Mouse (Mus musculus) bone marrow, adult 2 months (tissue): ENCODE results near the gene Ccr4. TPM values are rescaled to one million over a fixed set of nuclear protein-coding genes. Genes with fewer than 3 reads are reported as not detected.

Source experiments
- H3K27ac ChIP-seq: fragments of 200-500 bp; 2 replicates; pipeline ENCODE4 v1.5.1; 2012; ENCODE audit warnings: low read depth, mild to moderate bottlenecking, control low read depth, inconsistent platforms, low read length; ENCODE audit not compliant: control insufficient read depth, poor library complexity, insufficient read depth
- H3K4me1 ChIP-seq: fragments of 200-500 bp; 2 replicates; pipeline ENCODE4 v1.6.1; 2011; ENCODE audit warnings: low read length; ENCODE audit not compliant: control insufficient read depth, insufficient read depth
- H3K4me3 ChIP-seq: fragments of 200-500 bp; replicated peaks from 2 replicates; pipeline ENCODE3; 2011; ENCODE audit warnings: mild to moderate bottlenecking, low read depth, low read length, control low read depth; ENCODE audit not compliant: control insufficient read depth
- CTCF ChIP-seq: fragments of 200-500 bp; IDR thresholded peaks from 2 replicates; pipeline ENCODE4 v1.5.1; 2011; ENCODE audit warnings: low read length, control low read depth; ENCODE audit not compliant: control insufficient read depth, insufficient read depth
- POLR2A ChIP-seq: fragments of 200-500 bp; IDR thresholded peaks from 2 replicates; pipeline ENCODE4 v1.6.1; 2011; ENCODE audit warnings: low read depth, mild to moderate bottlenecking, control low read depth, low read length, borderline replicate concordance; ENCODE audit not compliant: control insufficient read depth
- WGBS: fragments of 180-500 bp; shearing (Covaris S2); methylation state at CpG from one replicate; pipeline ENCODE4 v1.1.7; 2018; 5-methylcytosine and 5-hydroxymethylcytosine counted together
- polyA plus RNA-seq: library from polyadenylated mRNA; stranded (reverse); fragments of >200 nt; gene quantifications from 2 replicates; pipeline ENCODE4 v1.2.4, GENCODE M21; 2011; ENCODE audit warnings: low replicate concordance; ENCODE audit not compliant: missing spikeins, insufficient read depth, insufficient read length

Gene Ccr4
- polyA plus RNA-seq, 1 experiment = 1.2 TPM

DNA sequence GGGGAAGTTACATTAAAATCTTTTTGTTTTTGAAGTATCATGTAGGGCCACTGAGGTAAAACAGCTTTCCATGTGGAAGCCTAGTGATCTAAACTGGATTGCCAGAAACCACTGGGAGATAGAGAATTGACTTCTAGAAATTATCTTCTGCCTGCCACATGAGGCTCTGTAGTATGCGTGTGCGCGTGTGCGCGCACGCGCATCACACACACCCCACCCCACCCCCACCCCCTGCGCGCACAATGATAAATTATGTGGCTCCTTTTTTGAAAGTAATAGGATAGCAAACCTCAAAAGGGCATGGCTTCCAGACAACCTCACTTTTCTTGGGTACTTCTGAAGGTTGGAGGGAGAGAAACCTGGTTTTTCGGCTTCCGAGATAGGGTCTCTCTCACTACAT lies 2.8 kb downstream of the Ccr4 start:
- WGBS = 91% methylated on average over 11 of the region's 11 CpGs
- Histone ChIP-seq H3K4me1 (no peaks in the 10 kb centered on the region), H3K4me3 (no peak overlapping the region), H3K27ac (no peak overlapping the region)
- TF ChIP-seq CTCF (no peak), POLR2A (no peak)

DNA sequence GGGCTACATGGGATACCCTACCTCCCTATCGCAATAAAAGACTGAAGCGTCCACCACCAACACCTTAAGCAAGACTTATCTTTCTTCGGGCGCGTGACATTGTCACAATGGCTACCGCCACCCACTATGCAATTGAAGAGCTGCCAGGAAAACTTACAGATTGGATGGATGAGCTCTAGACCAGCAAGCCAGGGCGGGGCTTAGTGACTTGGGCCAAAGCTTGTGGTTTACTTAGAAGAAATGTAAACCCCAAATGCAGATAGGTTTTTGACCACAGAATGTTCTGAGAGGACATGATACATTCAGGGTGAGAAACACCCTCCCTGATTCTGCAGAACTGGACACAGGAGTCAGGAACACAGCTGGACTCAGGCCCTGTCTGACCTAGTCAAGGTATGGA lies 3.6 kb downstream of the Ccr4 start:
- H3K4me1 ChIP-seq = no peaks in the 10 kb centered on the region
- TF ChIP-seq CTCF (no peak), POLR2A (no peak)
- 28% methylated on average over 7 of the region's 7 CpGs for WGBS

DNA sequence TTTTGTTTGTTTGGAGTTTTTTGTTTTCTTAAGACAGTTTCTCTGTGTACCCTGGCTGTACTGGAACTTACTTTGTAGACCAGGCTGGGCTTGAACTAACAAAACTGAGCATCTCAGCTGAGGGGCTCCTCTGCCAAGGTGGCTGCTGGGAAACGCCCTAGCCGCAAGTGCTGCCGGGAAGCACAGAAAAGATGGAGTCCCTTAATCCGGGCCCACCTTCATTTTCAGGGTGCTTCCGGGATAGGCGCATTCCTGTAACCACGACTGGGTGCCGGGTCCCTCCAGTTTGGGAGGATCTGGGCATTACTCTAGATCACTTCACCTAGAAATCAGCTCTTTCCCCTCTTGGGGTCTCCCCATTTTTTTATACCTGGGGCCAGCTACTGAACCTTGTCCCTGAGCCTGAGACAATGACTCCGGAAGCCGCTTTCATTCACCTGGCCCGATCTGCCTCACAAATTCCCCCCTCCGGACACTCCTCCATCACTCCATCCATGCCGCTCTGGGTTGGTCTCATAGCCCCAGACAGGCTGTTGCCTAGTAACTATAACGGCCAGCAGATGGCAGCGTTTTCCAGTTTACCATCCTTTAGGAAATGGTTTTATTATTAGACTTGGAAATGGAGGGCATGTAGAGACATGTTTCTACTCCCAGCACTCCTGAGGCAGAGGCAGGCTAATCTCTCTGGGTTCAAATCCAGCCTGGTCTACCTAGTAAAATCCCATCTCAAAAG lies 4.8 kb downstream of the Ccr4 start:
- Histone ChIP-seq H3K27ac (no peak overlapping the region), H3K4me3 (no peak overlapping the region), H3K4me1 (no peaks in the 10 kb centered on the region)
- 28% methylated on average over 15 of the region's 15 CpGs for WGBS
- peak; percentile 23; the same call in 1 of the 2 replicates for TF ChIP-seq CTCF
- no peak for TF ChIP-seq POLR2A

More for the DNA sequence above, 3.6 kb downstream of the Ccr4 start:
- no peak overlapping the region for H3K27ac ChIP-seq
- H3K4me3 ChIP-seq = no peak overlapping the region

DNA sequence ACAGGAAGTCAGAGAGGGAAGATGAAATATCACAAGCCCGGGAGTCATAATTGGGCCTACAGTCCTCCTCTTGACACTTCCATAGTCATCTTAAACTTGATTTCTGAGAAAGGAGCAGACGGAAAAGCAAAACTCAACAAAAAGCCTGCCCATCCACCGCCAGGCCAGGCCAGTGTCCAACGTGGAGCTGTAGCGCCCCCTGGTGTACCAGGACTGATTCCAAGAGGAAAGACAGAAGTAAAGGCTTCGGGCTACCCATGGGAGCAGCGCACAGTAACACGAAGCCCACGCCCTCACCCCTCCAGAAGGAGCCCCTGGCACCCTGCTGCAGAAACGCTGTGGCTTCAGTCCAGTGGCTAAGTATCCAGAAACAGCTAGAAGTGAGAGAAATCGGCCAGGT lies 6.5 kb downstream of the Ccr4 start:
- TF ChIP-seq POLR2A = no peak
- TF ChIP-seq CTCF = peak; percentile 77
- WGBS = 7% methylated on average over 11 of the region's 11 CpGs
- Histone ChIP-seq H3K4me1 (no peaks in the 10 kb centered on the region), H3K27ac (no peak overlapping the region), H3K4me3 (no peak overlapping the region)

DNA sequence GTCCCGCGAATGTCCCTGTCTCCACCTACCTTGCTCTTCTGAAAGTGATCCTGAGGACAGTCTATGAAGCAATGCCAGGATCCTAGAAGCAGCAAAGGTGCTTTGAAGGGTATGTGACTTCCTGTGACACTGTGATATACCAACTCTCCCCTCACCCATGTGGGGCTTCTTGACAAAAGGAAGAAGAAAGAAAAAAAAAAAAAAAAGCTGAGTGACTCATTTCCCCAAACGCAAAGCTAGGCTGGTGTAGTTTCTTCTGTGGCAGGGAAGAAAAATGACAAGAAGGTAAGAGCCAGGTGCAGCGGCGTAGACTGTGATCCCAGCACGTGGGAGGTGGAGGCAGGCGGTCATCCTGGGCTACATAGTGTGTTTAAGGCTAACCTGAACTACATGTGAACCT lies 8.2 kb downstream of the Ccr4 start:
- TF ChIP-seq CTCF (no peak), POLR2A (no peak)
- WGBS = 37% methylated on average over 7 of the region's 7 CpGs
- Histone ChIP-seq H3K4me1 (no peaks in the 10 kb centered on the region), H3K27ac (no peak overlapping the region), H3K4me3 (no peak overlapping the region)

DNA sequence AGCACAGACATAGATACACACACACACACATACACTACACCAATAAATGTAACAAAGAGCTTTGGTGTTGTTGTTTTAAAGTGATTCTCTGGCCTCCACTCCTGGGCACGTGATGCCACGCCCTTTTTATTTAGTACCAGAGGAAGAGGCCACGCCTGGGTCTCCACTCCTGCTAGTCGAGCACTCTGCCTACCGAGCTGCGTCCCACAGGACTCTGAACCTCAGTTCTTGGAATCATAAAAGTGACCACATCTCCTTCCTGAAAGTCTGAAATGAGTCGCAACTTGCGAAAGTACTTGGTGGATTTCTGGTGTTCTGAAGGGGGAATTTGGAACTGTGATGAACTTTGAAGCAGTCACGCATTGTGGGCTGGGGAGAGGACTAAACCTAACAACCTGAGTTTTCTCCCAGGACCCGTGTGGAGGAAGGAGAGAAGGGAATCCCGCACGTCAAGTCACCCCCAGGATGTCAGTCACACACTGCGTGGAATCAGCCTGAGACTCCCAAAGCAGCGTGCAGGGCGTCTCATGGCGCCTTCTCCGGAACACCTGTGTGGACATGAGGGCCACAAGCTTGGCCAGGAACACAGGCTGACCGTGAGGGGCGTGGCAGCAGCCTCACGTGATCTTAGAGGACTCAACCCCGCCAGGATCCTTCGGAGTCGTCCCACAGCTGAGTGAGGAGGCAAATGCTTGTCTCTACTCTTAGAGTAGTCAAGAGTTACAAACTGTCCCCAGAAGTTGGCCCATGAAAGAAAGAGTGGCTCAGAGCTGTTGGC lies 17.0 kb downstream of the Ccr4 start:
- no peak for TF ChIP-seq POLR2A
- 63% methylated on average over 23 of the region's 23 CpGs for WGBS
- Histone ChIP-seq H3K27ac (no peak overlapping the region), H3K4me3 (no peak overlapping the region), H3K4me1 (no peaks in the 10 kb centered on the region)

DNA sequence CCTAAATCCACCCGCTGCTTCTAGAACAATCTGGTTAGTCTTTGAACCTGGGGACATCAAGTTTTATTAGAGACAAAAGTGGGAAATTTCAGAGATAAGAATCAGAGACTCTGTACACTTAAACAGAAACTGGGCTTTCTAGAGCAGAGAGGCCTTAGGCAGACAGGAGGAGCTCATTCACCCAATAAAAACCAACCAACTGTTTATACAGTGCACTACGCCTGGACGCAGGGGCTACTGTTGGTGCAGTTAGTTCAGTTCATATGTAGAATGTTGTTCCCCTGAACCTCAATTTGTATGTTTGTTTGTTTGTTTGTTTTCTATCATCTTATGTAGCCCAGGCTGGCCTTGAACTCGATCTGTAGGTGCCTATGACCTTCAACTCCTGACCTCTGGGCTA lies 17.9 kb downstream of the Ccr4 start:
- TF ChIP-seq CTCF (no peak), POLR2A (no peak)
- Histone ChIP-seq H3K4me3 (no peak overlapping the region), H3K4me1 (no peaks in the 10 kb centered on the region), H3K27ac (no peak overlapping the region)
- WGBS = 84% methylated on average over 4 of the region's 4 CpGs

DNA sequence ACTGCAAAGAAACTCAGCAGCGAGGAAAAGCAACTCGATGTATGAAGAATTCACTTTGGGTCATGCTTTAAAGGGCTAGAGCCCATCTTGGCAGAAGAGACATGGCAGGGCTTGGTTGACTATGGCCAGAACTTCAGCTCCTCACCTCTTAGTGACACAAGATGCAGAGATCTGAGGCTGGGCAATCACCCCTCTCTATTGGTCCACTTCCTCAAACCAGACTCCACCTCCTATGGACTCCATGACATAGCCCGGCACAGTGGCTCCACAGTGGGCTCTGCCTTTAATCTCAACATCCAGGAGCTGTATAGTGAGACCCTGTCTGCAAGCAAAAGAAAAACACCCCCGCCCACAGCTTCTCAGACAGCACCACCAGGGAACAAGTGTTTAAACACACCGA lies 19.9 kb downstream of the Ccr4 start:
- no peaks in the 10 kb centered on the region for H3K4me1 ChIP-seq
- no peak overlapping the region for H3K27ac ChIP-seq
- H3K4me3 ChIP-seq = no peak overlapping the region
- WGBS = 61% methylated on average over 5 of the region's 5 CpGs
- TF ChIP-seq CTCF = no peak
- TF ChIP-seq POLR2A = no peak

DNA sequence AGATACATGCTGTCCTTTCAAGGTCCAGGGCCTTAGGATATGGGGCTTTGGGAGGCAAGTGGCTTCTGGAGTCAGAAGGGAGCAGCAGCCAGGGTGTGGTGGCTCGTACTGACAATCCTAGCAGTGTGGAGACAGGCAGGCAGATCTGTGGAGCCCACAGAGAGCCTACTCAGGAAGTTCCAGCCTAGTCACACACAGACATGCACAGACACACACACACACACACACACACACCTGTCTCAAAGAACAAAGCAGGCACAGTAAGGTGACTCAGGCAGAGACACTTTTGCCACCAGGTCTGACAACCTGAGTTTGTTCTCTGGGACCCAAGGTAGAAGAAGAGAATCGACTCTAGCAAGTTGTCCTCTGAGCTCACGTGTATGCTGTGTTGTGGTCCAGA lies 23.8 kb downstream of the Ccr4 start:
- 67% methylated on average over 3 of the region's 3 CpGs for WGBS
- Histone ChIP-seq H3K27ac (no peak overlapping the region), H3K4me3 (no peak overlapping the region), H3K4me1 (no peaks in the 10 kb centered on the region)
- TF ChIP-seq CTCF (no peak), POLR2A (no peak)
